24 mouse cellular contexts compared by ENCODE assay signal in genomic region chr5:20068921-20069486, GRCm38 (mm10).
DNase-seq lines count a peak whose midpoint lies in the region; ATAC-seq and TF ChIP-seq lines count a peak whose summit lies in the region.
"Had no signal": no experiment of that assay in that cellular context is flagged by ENCODE, and none has a peak within 500 bp of the region (broad histone marks: within the 10 kb centered on the region; RNA-seq: fewer than 3 reads in every experiment).

No protein-coding gene starts in this region.

- H3K4me2 ChIP-seq in forebrain, embryonic 12.5 days: no peak overlapping the region
- no peak overlapping the region for H3K4me2 ChIP-seq in forebrain, postnatal 0 days (ENCODE audit: low read depth)
- H3K4me2 ChIP-seq in neural tube, embryonic 14.5 days (ENCODE audit: low read depth, low read length): no peak overlapping the region
- H3K4me2 ChIP-seq in neural tube, embryonic 15.5 days: no peak overlapping the region
- H3K4me2 ChIP-seq in midbrain, embryonic 13.5 days (replicated peaks): no peak overlapping the region
- H3K4me2 ChIP-seq: embryonic facial prominence, embryonic 12.5 days; heart, embryonic 15.5 days; liver, embryonic 15.5 days; neural tube, embryonic 13.5 days; stomach, embryonic 15.5 days had no signal

- no peaks in the 10 kb centered on the region for H3K9me3 ChIP-seq in forebrain, embryonic 12.5 days
- H3K9me3 ChIP-seq in forebrain, postnatal 0 days (ENCODE audit: low read length): no peaks in the 10 kb centered on the region
- no peaks in the 10 kb centered on the region for H3K9me3 ChIP-seq in neural tube, embryonic 14.5 days (ENCODE audit: control insufficient read depth, low read length)
- H3K9me3 ChIP-seq in neural tube, embryonic 15.5 days (replicated peaks): no peaks in the 10 kb centered on the region
- H3K9me3 ChIP-seq in midbrain, embryonic 13.5 days: no peaks in the 10 kb centered on the region
- H3K9me3 ChIP-seq: embryonic facial prominence, embryonic 12.5 days; G1E; heart, embryonic 15.5 days; liver, embryonic 15.5 days; neural tube, embryonic 13.5 days; stomach, embryonic 15.5 days had no signal

- intact Hi-C loops in heart, postnatal 10 days (cut with DNase I): no loop called here

- H3K4me3 ChIP-seq in forebrain, embryonic 12.5 days (replicated peaks): no peak overlapping the region
- H3K4me3 ChIP-seq in forebrain, postnatal 0 days (ENCODE audit: low read depth, low read length): no peak overlapping the region
- H3K4me3 ChIP-seq in neural tube, embryonic 14.5 days (ENCODE audit: low read depth, low read length): no peak overlapping the region
- no peak overlapping the region for H3K4me3 ChIP-seq in neural tube, embryonic 15.5 days (replicated peaks)
- H3K4me3 ChIP-seq in midbrain, embryonic 13.5 days (replicated peaks): no peak overlapping the region
- H3K4me3 ChIP-seq: embryonic facial prominence, embryonic 12.5 days; erythroblast, embryonic 14.5 days; heart, embryonic 15.5 days; liver, embryonic 15.5 days; neural tube, embryonic 13.5 days; stomach, embryonic 15.5 days had no signal

- H3K9ac ChIP-seq in forebrain, embryonic 12.5 days: no peak overlapping the region
- H3K9ac ChIP-seq in forebrain, postnatal 0 days: no peak overlapping the region
- H3K9ac ChIP-seq in neural tube, embryonic 14.5 days (replicated peaks; ENCODE audit: low read depth, low read length): no peak overlapping the region
- H3K9ac ChIP-seq in neural tube, embryonic 15.5 days (replicated peaks): no peak overlapping the region
- H3K9ac ChIP-seq in midbrain, embryonic 13.5 days (replicated peaks): no peak overlapping the region
- H3K9ac ChIP-seq: embryonic facial prominence, embryonic 12.5 days; heart, embryonic 15.5 days; liver, embryonic 15.5 days; neural tube, embryonic 13.5 days; stomach, embryonic 15.5 days had no signal

- no peaks in the 10 kb centered on the region for H3K36me3 ChIP-seq in forebrain, embryonic 12.5 days (replicated peaks)
- H3K36me3 ChIP-seq in forebrain, postnatal 0 days (ENCODE audit: insufficient read depth): no peaks in the 10 kb centered on the region
- no peaks in the 10 kb centered on the region for H3K36me3 ChIP-seq in neural tube, embryonic 14.5 days (ENCODE audit: control insufficient read depth, insufficient read depth, low read length)
- no peaks in the 10 kb centered on the region for H3K36me3 ChIP-seq in neural tube, embryonic 15.5 days
- H3K36me3 ChIP-seq in midbrain, embryonic 13.5 days: no peaks in the 10 kb centered on the region
- H3K36me3 ChIP-seq: embryonic facial prominence, embryonic 12.5 days; G1E; heart, embryonic 15.5 days; liver, embryonic 15.5 days; neural tube, embryonic 13.5 days; stomach, embryonic 15.5 days had no signal

- peaks cover 23% of the 10 kb centered on the region for H3K4me1 ChIP-seq in forebrain, embryonic 12.5 days
- H3K4me1 ChIP-seq in forebrain, postnatal 0 days (ENCODE audit: insufficient read depth): no peaks in the 10 kb centered on the region
- no peaks in the 10 kb centered on the region for H3K4me1 ChIP-seq in neural tube, embryonic 14.5 days (ENCODE audit: control insufficient read depth, insufficient read depth, low read length)
- H3K4me1 ChIP-seq in neural tube, embryonic 15.5 days: 0 out of 2 replicates have a peak, but pooled peaks cover 2% of the 10 kb centered on the region
- H3K4me1 ChIP-seq in midbrain, embryonic 13.5 days (replicated peaks): peaks cover 10% of the 10 kb centered on the region
- H3K4me1 ChIP-seq: embryonic facial prominence, embryonic 12.5 days; heart, embryonic 15.5 days; liver, embryonic 15.5 days; stomach, embryonic 15.5 days had no signal

- peak overlapping the region; percentile 43; the same call in 1 of the 2 replicates for H3K27ac ChIP-seq in forebrain, embryonic 12.5 days
- no peak overlapping the region for H3K27ac ChIP-seq in forebrain, postnatal 0 days (ENCODE audit: low read depth, low read length)
- no peak overlapping the region for H3K27ac ChIP-seq in neural tube, embryonic 14.5 days (ENCODE audit: low read depth, low read length)
- H3K27ac ChIP-seq in neural tube, embryonic 15.5 days (replicated peaks): no peak overlapping the region
- H3K27ac ChIP-seq in midbrain, embryonic 13.5 days: peak overlapping the region; percentile 40; the same call in 1 of the 2 replicates
- H3K27ac ChIP-seq: embryonic facial prominence, embryonic 12.5 days; heart, embryonic 15.5 days; liver, embryonic 15.5 days; macrophage; stomach, embryonic 15.5 days had no signal

- H3K27me3 ChIP-seq in forebrain, embryonic 12.5 days: no peaks in the 10 kb centered on the region
- H3K27me3 ChIP-seq in forebrain, postnatal 0 days (ENCODE audit: insufficient read depth, low read length): no peaks in the 10 kb centered on the region
- no peaks in the 10 kb centered on the region for H3K27me3 ChIP-seq in neural tube, embryonic 14.5 days (ENCODE audit: control insufficient read depth, insufficient read depth, low read length)
- H3K27me3 ChIP-seq in neural tube, embryonic 15.5 days (replicated peaks): no peaks in the 10 kb centered on the region
- H3K27me3 ChIP-seq in midbrain, embryonic 13.5 days: no peaks in the 10 kb centered on the region
- H3K27me3 ChIP-seq: embryonic facial prominence, embryonic 12.5 days; heart, embryonic 15.5 days; liver, embryonic 15.5 days; neural tube, embryonic 13.5 days; stomach, embryonic 15.5 days had no signal

- ATAC-seq in forebrain, embryonic 12.5 days (ENCODE audit: low FRiP score): peak; percentile 76
- no peak for ATAC-seq in forebrain, postnatal 0 days
- ATAC-seq in neural tube, embryonic 14.5 days (ENCODE audit: low read depth): peak; percentile 65; the same call in 1 of the 2 replicates
- ATAC-seq in neural tube, embryonic 15.5 days (ENCODE audit: low FRiP score): no peak
- peak; percentile 83 for ATAC-seq in midbrain, embryonic 13.5 days
- ATAC-seq: activated CD4-positive, CD25-positive, alpha-beta regulatory T cell, adult 4 months had no signal

- DNase-seq in forebrain, postnatal 0 days: no peak
- DNase-seq in yolk sac, embryonic 10.5 days (ENCODE audit: low spot score): no peak
- no peak for DNase-seq in thymus, postnatal 10 days (ENCODE audit: low spot score in 2 of 2)
- DNase-seq in heart, postnatal 10 days: no peak
- DNase-seq: adrenal gland, postnatal 14 days; cerebellum, adult 2 months; cerebellum, postnatal 36 days; gastrocnemius, postnatal 25 days; kidney, adult 11 months; layer of hippocampus, postnatal 36 days; thymus, adult 18-20 months had no signal

- WGBS in forebrain, embryonic 12.5 days: 13% methylated on average over 3 of the region's 3 CpGs
- 16% methylated on average over 3 of the region's 3 CpGs for WGBS in forebrain, postnatal 0 days
- 12% methylated on average over 3 of the region's 3 CpGs for WGBS in neural tube, embryonic 14.5 days
- WGBS in neural tube, embryonic 15.5 days: 19% methylated on average over 3 of the region's 3 CpGs
- WGBS in midbrain, embryonic 13.5 days: 3% methylated on average over 3 of the region's 3 CpGs

- no peak for TF ChIP-seq CTCF in forebrain, postnatal 0 days (IDR thresholded peaks at IDR 0.05; ENCODE audit: low read depth)

Comparison
In these comparisons a context has a peak if more than half of its experiments do, and no peak if none do; other contexts are left out.
1. ATAC-seq: peak in forebrain, embryonic 12.5 days (single experiment), neural tube, embryonic 14.5 days (single experiment) and midbrain, embryonic 13.5 days (single experiment); none in forebrain, postnatal 0 days (single experiment) and neural tube, embryonic 15.5 days (single experiment).
2. H3K27ac ChIP-seq: peak in forebrain, embryonic 12.5 days (single experiment) and midbrain, embryonic 13.5 days (single experiment); none in forebrain, postnatal 0 days (single experiment), neural tube, embryonic 14.5 days (single experiment) and neural tube, embryonic 15.5 days (single experiment).